Mouse (Mus musculus): Measurements from ENCODE around the gene Abca6. TPM values are rescaled to one million over a fixed set of nuclear protein-coding genes. Genes with fewer than 3 reads are reported as not detected.
A peak's percentile ranks its signal among the peaks of the same experiment; 100 is the strongest.

Gene Abca6
- polyA plus RNA-seq, 2 experiments = 0.69 to 1.1 TPM

GRCm38 (mm10) chr11:110286331-110286730, 34.8 kb upstream of the Abca6 start:
- no peaks in the 10 kb centered on the region for H3K9me3 ChIP-seq (ENCODE audit: control insufficient read depth, low read length)
- no peak overlapping the region for H3K9ac ChIP-seq (ENCODE audit: low read depth, low read length, severe bottlenecking)
- H3K4me1 ChIP-seq (ENCODE audit: control insufficient read depth, insufficient read depth, low read length) = 0 out of 2 replicates have a peak, but pooled peaks cover 3% of the 10 kb centered on the region
- no peak for DNase-seq (ENCODE audit: low spot score)
- no peak overlapping the region for H3K4me2 ChIP-seq (replicated peaks; ENCODE audit: low read depth, low read length, severe bottlenecking)
- H3K27ac ChIP-seq (replicated peaks; ENCODE audit: low read depth, low read length) = no peak overlapping the region
- H3K27me3 ChIP-seq (ENCODE audit: control insufficient read depth, insufficient read depth, low read length) = no peaks in the 10 kb centered on the region
- no peak for TF ChIP-seq POLR2A (IDR thresholded peaks at IDR 0.05; ENCODE audit: borderline replicate concordance, extremely low read depth, insufficient read depth, insufficient read length)
- no peaks in the 10 kb centered on the region for H3K36me3 ChIP-seq (ENCODE audit: control insufficient read depth, insufficient read depth, low read length)
- WGBS = 79% methylated on average over 3 of the region's 3 CpGs
- ATAC-seq (ENCODE audit: low FRiP score, low read depth) = no peak
- H3K4me3 ChIP-seq (replicated peaks; ENCODE audit: low read length) = no peak overlapping the region

GRCm38 (mm10) chr11:110284849-110285248, 33.3 kb upstream of the Abca6 start:
- no peak for DNase-seq (ENCODE audit: low spot score)
- Histone ChIP-seq H3K27ac (replicated peaks; ENCODE audit: low read depth, low read length) (no peak overlapping the region), H3K4me3 (replicated peaks; ENCODE audit: low read length) (no peak overlapping the region), H3K9ac (ENCODE audit: low read depth, low read length, severe bottlenecking) (no peak overlapping the region), H3K4me1 (ENCODE audit: control insufficient read depth, insufficient read depth, low read length) (0 out of 2 replicates have a peak, but pooled peaks cover 3% of the 10 kb centered on the region), H3K9me3 (ENCODE audit: control insufficient read depth, low read length) (no peaks in the 10 kb centered on the region), H3K27me3 (ENCODE audit: control insufficient read depth, insufficient read depth, low read length) (no peaks in the 10 kb centered on the region), H3K4me2 (replicated peaks; ENCODE audit: low read depth, low read length, severe bottlenecking) (no peak overlapping the region), H3K36me3 (ENCODE audit: control insufficient read depth, insufficient read depth, low read length) (no peaks in the 10 kb centered on the region)
- WGBS = 69% methylated on average over 10 of the region's 10 CpGs
- no peak for ATAC-seq (ENCODE audit: low FRiP score, low read depth)
- no peak for TF ChIP-seq POLR2A (IDR thresholded peaks at IDR 0.05; ENCODE audit: borderline replicate concordance, extremely low read depth, insufficient read depth, insufficient read length)

- whole genome bisulfite sequencing = 81% methylated on average over 9 of the region's 9 CpGs
- no peaks in the 10 kb centered on the region for H3K27me3 ChIP-seq (ENCODE audit: control insufficient read depth, insufficient read depth, low read length)
- no peak for ATAC-seq (ENCODE audit: low FRiP score, low read depth)
Measured at GRCm38 (mm10) chr11:110284185-110284787, 32.7 kb upstream of the Abca6 start.

GRCm38 (mm10) chr11:110274794-110275193, 23.2 kb upstream of the Abca6 start:
- DNase-seq (ENCODE audit: low spot score) (no peak), ATAC-seq (ENCODE audit: low FRiP score, low read depth) (no peak)
- no peak overlapping the region for H3K4me2 ChIP-seq (replicated peaks; ENCODE audit: low read depth, low read length, severe bottlenecking)
- no peaks in the 10 kb centered on the region for H3K36me3 ChIP-seq (ENCODE audit: control insufficient read depth, insufficient read depth, low read length)
- WGBS = 58% methylated on average over 3 of the region's 3 CpGs
- H3K4me3 ChIP-seq (replicated peaks; ENCODE audit: low read length) = no peak overlapping the region
- no peak for TF ChIP-seq POLR2A (IDR thresholded peaks at IDR 0.05; ENCODE audit: borderline replicate concordance, extremely low read depth, insufficient read depth, insufficient read length)
- no peaks in the 10 kb centered on the region for H3K27me3 ChIP-seq (ENCODE audit: control insufficient read depth, insufficient read depth, low read length)
- H3K4me1 ChIP-seq (ENCODE audit: control insufficient read depth, insufficient read depth, low read length) = no peaks in the 10 kb centered on the region
- no peaks in the 10 kb centered on the region for H3K9me3 ChIP-seq (ENCODE audit: control insufficient read depth, low read length)
- H3K9ac ChIP-seq (ENCODE audit: low read depth, low read length, severe bottlenecking) = no peak overlapping the region
- no peak overlapping the region for H3K27ac ChIP-seq (replicated peaks; ENCODE audit: low read depth, low read length)

More at GRCm38 (mm10) chr11:110284185-110284787, 32.7 kb upstream of the Abca6 start:
- no peak overlapping the region for H3K4me2 ChIP-seq (replicated peaks; ENCODE audit: low read depth, low read length, severe bottlenecking)
- no peak overlapping the region for H3K27ac ChIP-seq (replicated peaks; ENCODE audit: low read depth, low read length)
- no peaks in the 10 kb centered on the region for H3K36me3 ChIP-seq (ENCODE audit: control insufficient read depth, insufficient read depth, low read length)
- H3K4me1 ChIP-seq (ENCODE audit: control insufficient read depth, insufficient read depth, low read length) = 0 out of 2 replicates have a peak, but pooled peaks cover 3% of the 10 kb centered on the region
- DNase-seq (ENCODE audit: low spot score) = no peak
- no peak overlapping the region for H3K4me3 ChIP-seq (replicated peaks; ENCODE audit: low read length)
- no peak for TF ChIP-seq POLR2A (IDR thresholded peaks at IDR 0.05; ENCODE audit: borderline replicate concordance, extremely low read depth, insufficient read depth, insufficient read length)
- no peak overlapping the region for H3K9ac ChIP-seq (ENCODE audit: low read depth, low read length, severe bottlenecking)
- no peaks in the 10 kb centered on the region for H3K9me3 ChIP-seq (ENCODE audit: control insufficient read depth, low read length)

GRCm38 (mm10) chr11:110271745-110272144, 20.2 kb upstream of the Abca6 start:
- Histone ChIP-seq H3K36me3 (ENCODE audit: control insufficient read depth, insufficient read depth, low read length) (no peaks in the 10 kb centered on the region), H3K27ac (replicated peaks; ENCODE audit: low read depth, low read length) (no peak overlapping the region), H3K9ac (ENCODE audit: low read depth, low read length, severe bottlenecking) (no peak overlapping the region), H3K4me2 (replicated peaks; ENCODE audit: low read depth, low read length, severe bottlenecking) (no peak overlapping the region), H3K4me1 (ENCODE audit: control insufficient read depth, insufficient read depth, low read length) (no peaks in the 10 kb centered on the region), H3K27me3 (ENCODE audit: control insufficient read depth, insufficient read depth, low read length) (no peaks in the 10 kb centered on the region), H3K9me3 (ENCODE audit: control insufficient read depth, low read length) (no peaks in the 10 kb centered on the region), H3K4me3 (replicated peaks; ENCODE audit: low read length) (no peak overlapping the region)
- ATAC-seq (ENCODE audit: low FRiP score, low read depth) (no peak), DNase-seq (ENCODE audit: low spot score) (peak; percentile 68)
- no peak for TF ChIP-seq POLR2A (IDR thresholded peaks at IDR 0.05; ENCODE audit: borderline replicate concordance, extremely low read depth, insufficient read depth, insufficient read length)
- 5% methylated on average over 5 of the region's 5 CpGs for WGBS

Data from limb, embryonic 14.5 days (tissue).